ENCODE assay signal across 8 mouse cellular contexts in the genomic region with DNA sequence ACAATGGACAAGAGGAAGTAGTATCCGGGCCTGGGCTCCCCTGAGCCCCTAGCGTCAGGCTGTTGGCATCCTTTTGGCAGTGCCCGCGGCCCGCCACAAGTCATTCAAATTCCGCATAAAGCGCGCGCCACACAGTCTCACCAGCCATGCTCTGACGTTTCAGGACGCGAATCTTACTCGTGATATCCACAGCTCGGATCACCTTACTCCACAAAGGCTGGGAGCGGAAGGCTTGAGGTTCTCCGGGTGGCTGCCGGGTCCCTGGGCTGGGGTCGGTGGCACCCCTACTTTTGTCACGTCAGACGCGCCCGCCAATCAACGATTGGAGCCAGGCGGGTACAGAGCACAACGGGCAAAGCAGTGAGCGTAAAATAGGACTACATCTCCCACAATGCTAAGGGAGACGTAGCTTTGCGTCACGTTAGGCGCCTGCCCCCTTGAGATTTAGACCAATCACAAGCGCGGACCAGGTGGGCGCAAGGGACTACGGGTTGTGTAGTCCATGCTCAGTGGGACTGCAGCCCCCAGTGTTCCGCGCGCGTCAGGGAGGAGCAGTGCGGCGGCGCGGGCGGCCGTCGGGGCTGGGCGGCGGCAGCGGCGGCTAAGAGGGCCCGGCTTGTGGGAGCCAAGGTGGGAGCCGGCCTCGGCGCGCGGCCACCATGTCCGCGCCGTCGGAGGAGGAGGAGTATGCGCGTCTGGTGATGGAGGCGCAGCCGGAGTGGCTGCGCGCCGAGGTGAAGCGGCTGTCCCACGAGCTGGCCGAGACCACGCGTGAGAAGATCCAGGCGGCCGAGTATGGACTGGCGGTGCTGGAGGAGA. TPM values are rescaled to one million over a fixed set of nuclear protein-coding genes. Genes with fewer than 3 reads are reported as not detected.
DNase-seq lines count a peak whose midpoint lies in the region; ATAC-seq lines count a peak whose summit lies in the region.

A gene (plus strand): TSS at position 574 of the 819 bp plus-strand sequence.

- H3K4me2 ChIP-seq in hindbrain, embryonic 12.5 days (replicated peaks), result peak within 1 kb of the TSS; percentile 74

- peak; percentile 99 for ATAC-seq in hindbrain, embryonic 12.5 days (ENCODE audit: low FRiP score)

- peaks cover 51% of the 10 kb centered on the region for H3K4me1 ChIP-seq in hindbrain, embryonic 12.5 days

- H3K27me3 ChIP-seq in hindbrain, embryonic 12.5 days, result no peaks in the 10 kb centered on the region

- peak within 1 kb of the TSS; percentile 81 for H3K9ac ChIP-seq in hindbrain, embryonic 12.5 days

- no peaks in the 10 kb centered on the region for H3K9me3 ChIP-seq in hindbrain, embryonic 12.5 days (replicated peaks)

- peak within 1 kb of the TSS; percentile 75 for H3K4me3 ChIP-seq in hindbrain, embryonic 12.5 days

- H3K36me3 ChIP-seq in hindbrain, embryonic 12.5 days, result no peaks in the 10 kb centered on the region

- peak; percentile 97 for DNase-seq in NIH3T3 (ENCODE audit: low read depth)
- DNase-seq in cerebellum, postnatal 10 days, result peak; percentile 97 to 98
- peak; percentile 96 to 98 for DNase-seq in frontal cortex, postnatal 10 days (ENCODE audit: low spot score in 2 of 2)
- DNase-seq in layer of hippocampus, postnatal 14 days (ENCODE audit: low spot score in 2 of 2), result peak; percentile 94 to 99
- DNase-seq in lung, postnatal 14 days, result peak; percentile 95
- peak; percentile 92 for DNase-seq in retina, adult 2 months (ENCODE audit: low read depth, low spot score)
- peak; percentile 92 to 97 for DNase-seq in thymus, postnatal 36 days

- WGBS in hindbrain, embryonic 12.5 days, result under 1% methylated on average over 74 of the region's 74 CpGs

- H3K27ac ChIP-seq in hindbrain, embryonic 12.5 days, result peak within 1 kb of the TSS; percentile 88

RNA-seq across cellular contexts. Expression of the gene that starts here (rescaled TPM):
- polyA plus RNA-seq in hindbrain, embryonic 12.5 days (2016; fragmentation: Nextera tagmentation; extraction: Ambion mirVana), result 40.7 and 44.2 TPM in 2 replicates
- 10 to 100 TPM; 47.9 to 48.6 TPM for total RNA-seq in layer of hippocampus, postnatal 14 days (2021)

Comparison
In these comparisons a context has a peak if more than half of its experiments do, and no peak if none do; other contexts are left out.
1. Peak in every context shown above with its lines: DNase-seq, ATAC-seq, H3K4me3 ChIP-seq and H3K27ac ChIP-seq.